Mouse (Mus musculus): Measurements from ENCODE around the gene Xlr3c. TPM values are rescaled to one million over a fixed set of nuclear protein-coding genes. Genes with fewer than 3 reads are reported as not detected.
A peak's percentile ranks its signal among the peaks of the same experiment; 100 is the strongest.
"Not testable (repeated sequence)": the region's sequence is repeated elsewhere in the genome, so short reads cannot be mapped to it uniquely, and the experiment has no call there.

Xlr3c gene
- 0.73 TPM in 1 of 2 replicates, not detected in the other for polyA plus RNA-seq (2014; fragmentation: Nextera tagmentation; extraction: Ambion mirVana)

DNA sequence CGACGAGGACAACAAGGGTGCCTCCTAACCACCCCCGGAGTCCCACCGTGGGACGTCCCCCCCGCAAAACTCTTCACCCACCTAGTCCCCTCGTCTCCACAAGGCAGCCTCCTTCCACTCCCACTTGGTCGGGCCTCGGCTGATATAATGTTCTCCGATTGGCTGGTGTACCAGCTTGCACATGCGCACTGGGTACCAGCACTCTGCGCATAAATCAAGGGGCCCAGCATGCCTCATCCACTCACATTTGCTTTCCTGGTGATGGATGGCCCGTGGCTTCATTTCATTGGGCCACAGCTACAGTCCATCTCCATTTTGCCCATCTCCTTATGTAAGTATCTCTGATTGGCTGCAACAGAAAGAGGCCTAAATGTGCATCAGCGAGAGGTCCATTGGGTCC is at the start of gene Xlr3c:
Gene Xlr3c (minus strand): TSS at position 121 of the 400 bp plus-strand sequence.
- H3K4me2 ChIP-seq (ENCODE audit: low read depth, low read length); ATAC-seq (ENCODE audit: low read depth); H3K27me3 ChIP-seq (ENCODE audit: control insufficient read depth, insufficient read depth, low read length); H3K4me3 ChIP-seq (ENCODE audit: low read depth, low read length); H3K36me3 ChIP-seq (ENCODE audit: control insufficient read depth, insufficient read depth, low read length); H3K9me3 ChIP-seq (ENCODE audit: control insufficient read depth, low read length); H3K4me1 ChIP-seq (ENCODE audit: control insufficient read depth, insufficient read depth, low read length); H3K9ac ChIP-seq (replicated peaks; ENCODE audit: low read depth, low read length); H3K27ac ChIP-seq (ENCODE audit: low read depth, low read length): not testable (repeated sequence)
- WGBS, result 92% methylated on average over 13 of the region's 14 CpGs

DNA sequence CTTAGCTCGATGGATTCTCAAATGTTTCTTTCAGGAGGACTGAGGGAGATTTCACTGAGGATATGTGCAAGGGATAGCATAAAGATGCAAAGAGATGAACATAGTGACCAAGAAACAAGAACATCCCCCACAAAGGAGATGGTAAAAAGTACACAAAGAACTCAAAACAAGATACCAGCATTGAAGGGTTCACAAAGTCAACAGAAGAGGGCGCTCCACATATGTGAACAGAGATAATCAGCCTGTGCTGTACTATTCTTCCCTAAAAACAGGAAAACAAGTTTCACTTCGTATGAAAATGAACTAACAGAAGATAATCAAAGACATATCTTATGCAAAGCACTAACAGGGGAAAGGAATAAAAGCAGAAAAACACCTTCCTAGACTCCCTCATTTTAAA is 47.3 kb upstream of the Xlr3c start:
- no peak overlapping the region for H3K4me2 ChIP-seq (ENCODE audit: low read depth, low read length)
- no peaks in the 10 kb centered on the region for H3K9me3 ChIP-seq (ENCODE audit: control insufficient read depth, low read length)
- H3K4me3 ChIP-seq (ENCODE audit: low read depth, low read length), result no peak overlapping the region
- H3K9ac ChIP-seq (replicated peaks; ENCODE audit: low read depth, low read length), result no peak overlapping the region
- no peak overlapping the region for H3K27ac ChIP-seq (ENCODE audit: low read depth, low read length)
- WGBS, result 38% methylated on average over 3 of the region's 3 CpGs
- no peaks in the 10 kb centered on the region for H3K36me3 ChIP-seq (ENCODE audit: control insufficient read depth, insufficient read depth, low read length)
- ATAC-seq (ENCODE audit: low read depth), result no peak
- H3K27me3 ChIP-seq (ENCODE audit: control insufficient read depth, insufficient read depth, low read length), result no peaks in the 10 kb centered on the region
- H3K4me1 ChIP-seq (ENCODE audit: control insufficient read depth, insufficient read depth, low read length), result no peaks in the 10 kb centered on the region

DNA sequence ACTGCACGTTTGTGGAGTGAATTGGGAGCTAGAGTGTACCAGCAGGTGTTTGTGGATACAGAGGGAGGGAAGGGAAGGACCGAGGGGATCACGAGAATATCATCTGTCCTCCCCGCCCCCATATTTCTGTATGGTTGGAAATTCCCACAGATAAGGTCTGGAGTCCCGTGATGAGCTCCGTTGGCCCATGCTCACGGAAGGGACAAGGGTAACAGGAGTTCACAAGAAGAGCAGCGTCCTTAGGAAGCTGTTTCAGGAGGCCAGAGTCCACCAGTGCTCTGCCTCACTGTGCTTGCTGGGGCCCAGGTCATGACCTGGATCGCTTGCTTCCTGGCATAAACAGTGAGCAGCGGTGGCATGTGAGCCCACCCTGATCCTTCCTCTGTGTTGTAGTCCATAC is 30.6 kb upstream of the Xlr3c start:
- not testable (repeated sequence) for H3K4me1 ChIP-seq (ENCODE audit: control insufficient read depth, insufficient read depth, low read length); H3K27ac ChIP-seq (ENCODE audit: low read depth, low read length); H3K9me3 ChIP-seq (ENCODE audit: control insufficient read depth, low read length); H3K9ac ChIP-seq (replicated peaks; ENCODE audit: low read depth, low read length); H3K36me3 ChIP-seq (ENCODE audit: control insufficient read depth, insufficient read depth, low read length); H3K27me3 ChIP-seq (ENCODE audit: control insufficient read depth, insufficient read depth, low read length); H3K4me3 ChIP-seq (ENCODE audit: low read depth, low read length); ATAC-seq (ENCODE audit: low read depth); H3K4me2 ChIP-seq (ENCODE audit: low read depth, low read length)
- 90% methylated on average over 6 of the region's 10 CpGs for whole genome bisulfite sequencing

DNA sequence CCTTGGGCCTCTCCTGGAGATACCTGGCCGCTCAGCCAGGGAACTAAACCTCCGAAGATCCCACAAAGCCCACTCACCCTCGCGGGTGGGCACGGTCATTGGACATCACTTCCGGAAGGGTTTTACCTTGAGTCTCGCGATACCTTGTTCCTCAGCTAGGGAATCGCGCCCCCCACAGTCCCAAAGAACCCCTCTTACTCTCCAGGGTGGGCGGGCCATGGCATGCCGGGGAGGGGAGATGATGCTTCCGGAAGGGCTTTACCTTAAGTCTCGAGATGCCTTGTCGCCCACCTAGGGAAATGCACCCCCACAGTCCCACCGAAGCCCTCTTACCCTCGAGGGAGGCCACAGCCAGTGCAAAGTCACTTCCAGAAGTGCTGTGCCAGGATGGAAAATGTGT is 27.7 kb upstream of the Xlr3c start, which contains the start of the genes Xlr5a and Xlr5c:
Gene Xlr5a (minus strand): TSS at position 101 of the 400 bp plus-strand sequence.
Gene Xlr5c (minus strand): TSS at position 101 of the 400 bp plus-strand sequence.
- H3K9ac ChIP-seq (replicated peaks; ENCODE audit: low read depth, low read length); H3K36me3 ChIP-seq (ENCODE audit: control insufficient read depth, insufficient read depth, low read length); H3K4me1 ChIP-seq (ENCODE audit: control insufficient read depth, insufficient read depth, low read length); H3K4me2 ChIP-seq (ENCODE audit: low read depth, low read length); H3K4me3 ChIP-seq (ENCODE audit: low read depth, low read length); ATAC-seq (ENCODE audit: low read depth); H3K27ac ChIP-seq (ENCODE audit: low read depth, low read length); H3K9me3 ChIP-seq (ENCODE audit: control insufficient read depth, low read length); H3K27me3 ChIP-seq (ENCODE audit: control insufficient read depth, insufficient read depth, low read length): not testable (repeated sequence)
- WGBS, result 88% methylated on average over 10 of the region's 17 CpGs

DNA sequence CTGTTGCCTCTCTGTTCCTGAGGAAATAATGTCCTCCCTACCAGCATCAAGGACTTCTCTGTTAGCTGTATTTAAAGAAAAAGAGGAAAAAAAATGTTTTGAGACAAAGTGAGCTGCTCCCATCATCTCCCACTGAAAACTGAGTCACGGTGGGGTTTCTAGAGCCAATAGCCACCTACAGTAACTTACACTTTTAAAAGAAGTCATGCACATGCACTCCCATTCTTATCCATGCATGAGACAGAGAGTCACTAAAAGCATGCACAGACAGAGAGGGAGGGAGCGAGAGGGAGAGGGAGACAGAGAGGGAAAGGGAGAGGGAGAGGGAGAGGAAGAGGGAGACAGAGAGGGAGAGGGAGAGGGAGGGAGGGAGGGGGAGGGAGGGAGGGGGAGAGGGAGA is 2.8 kb downstream of the Xlr3c start:
- 84% methylated on average over 1 of the region's 2 CpGs for WGBS

DNA sequence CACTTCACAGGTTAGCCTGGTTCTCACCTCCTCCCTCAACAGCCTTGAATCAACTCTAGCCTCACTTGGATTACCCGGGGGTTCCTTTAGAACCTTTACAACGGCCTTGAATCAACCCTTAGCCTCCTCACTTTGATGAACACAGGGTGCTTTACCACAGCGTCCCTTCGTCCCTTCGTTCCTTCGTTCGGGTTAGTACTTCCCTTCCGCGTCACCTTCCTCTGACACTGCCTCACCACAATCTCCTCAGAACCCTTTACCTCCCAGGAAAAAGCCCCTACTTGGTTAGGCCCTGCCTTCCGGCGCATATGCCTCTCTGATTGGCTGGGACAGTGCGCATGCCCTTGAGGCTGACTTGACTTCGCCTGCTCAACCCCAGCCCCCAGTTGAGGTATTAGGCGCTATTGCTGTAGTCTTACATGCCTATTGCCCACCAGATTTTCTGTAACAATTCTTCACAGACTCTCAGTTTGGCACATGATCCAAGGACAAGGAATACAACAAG is 22.3 kb downstream of the Xlr3c start, which contains the start of gene Xlr4c:
Gene Xlr4c (minus strand): TSS at position 310 of the 505 bp plus-strand sequence.
- H3K36me3 ChIP-seq (ENCODE audit: control insufficient read depth, insufficient read depth, low read length); H3K27me3 ChIP-seq (ENCODE audit: control insufficient read depth, insufficient read depth, low read length); ATAC-seq (ENCODE audit: low read depth); H3K4me1 ChIP-seq (ENCODE audit: control insufficient read depth, insufficient read depth, low read length); H3K4me2 ChIP-seq (ENCODE audit: low read depth, low read length); H3K9ac ChIP-seq (replicated peaks; ENCODE audit: low read depth, low read length); H3K4me3 ChIP-seq (ENCODE audit: low read depth, low read length); H3K9me3 ChIP-seq (ENCODE audit: control insufficient read depth, low read length); H3K27ac ChIP-seq (ENCODE audit: low read depth, low read length): not testable (repeated sequence)
- 86% methylated on average over 11 of the region's 14 CpGs for WGBS

More for the DNA sequence above, 2.8 kb downstream of the Xlr3c start:
- not testable (repeated sequence) for H3K4me2 ChIP-seq (ENCODE audit: low read depth, low read length); H3K36me3 ChIP-seq (ENCODE audit: control insufficient read depth, insufficient read depth, low read length); H3K27me3 ChIP-seq (ENCODE audit: control insufficient read depth, insufficient read depth, low read length); H3K4me1 ChIP-seq (ENCODE audit: control insufficient read depth, insufficient read depth, low read length); H3K4me3 ChIP-seq (ENCODE audit: low read depth, low read length); H3K9me3 ChIP-seq (ENCODE audit: control insufficient read depth, low read length); ATAC-seq (ENCODE audit: low read depth); H3K9ac ChIP-seq (replicated peaks; ENCODE audit: low read depth, low read length); H3K27ac ChIP-seq (ENCODE audit: low read depth, low read length)

DNA sequence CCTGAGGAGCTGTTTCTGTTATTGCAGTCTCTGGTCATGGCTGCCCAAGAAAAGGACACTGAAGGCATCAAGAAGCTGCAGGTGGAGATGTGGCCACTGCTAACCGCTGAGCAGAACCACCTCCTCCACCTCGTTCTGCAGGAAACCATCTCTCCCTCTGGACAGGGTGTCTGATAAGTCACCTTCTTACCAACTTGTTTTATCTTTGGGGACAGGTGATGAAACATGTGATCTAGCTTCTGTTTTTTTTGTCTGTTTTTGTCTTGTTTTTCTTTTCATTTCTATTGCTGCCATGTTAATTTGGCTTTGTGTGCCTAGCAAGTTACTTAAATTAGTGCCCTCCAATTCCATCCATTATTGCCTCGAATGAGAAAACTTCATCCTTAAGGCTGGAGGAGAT is 35.9 kb downstream of the Xlr3c start:
- Histone ChIP-seq H3K9ac (replicated peaks; ENCODE audit: low read depth, low read length) (peak overlapping the region; percentile 77), H3K9me3 (ENCODE audit: control insufficient read depth, low read length) (no peaks in the 10 kb centered on the region), H3K4me1 (ENCODE audit: control insufficient read depth, insufficient read depth, low read length) (no peaks in the 10 kb centered on the region), H3K27ac (ENCODE audit: low read depth, low read length) (peak overlapping the region; percentile 91), H3K4me2 (ENCODE audit: low read depth, low read length) (peak overlapping the region; percentile 55), H3K36me3 (ENCODE audit: control insufficient read depth, insufficient read depth, low read length) (no peaks in the 10 kb centered on the region), H3K27me3 (ENCODE audit: control insufficient read depth, insufficient read depth, low read length) (peaks cover 3% of the 10 kb centered on the region; the same call in 1 of the 2 replicates), H3K4me3 (ENCODE audit: low read depth, low read length) (peak overlapping the region; percentile 63)
- 31% methylated on average over 3 of the region's 3 CpGs for WGBS
- no peak for ATAC-seq (ENCODE audit: low read depth)

DNA sequence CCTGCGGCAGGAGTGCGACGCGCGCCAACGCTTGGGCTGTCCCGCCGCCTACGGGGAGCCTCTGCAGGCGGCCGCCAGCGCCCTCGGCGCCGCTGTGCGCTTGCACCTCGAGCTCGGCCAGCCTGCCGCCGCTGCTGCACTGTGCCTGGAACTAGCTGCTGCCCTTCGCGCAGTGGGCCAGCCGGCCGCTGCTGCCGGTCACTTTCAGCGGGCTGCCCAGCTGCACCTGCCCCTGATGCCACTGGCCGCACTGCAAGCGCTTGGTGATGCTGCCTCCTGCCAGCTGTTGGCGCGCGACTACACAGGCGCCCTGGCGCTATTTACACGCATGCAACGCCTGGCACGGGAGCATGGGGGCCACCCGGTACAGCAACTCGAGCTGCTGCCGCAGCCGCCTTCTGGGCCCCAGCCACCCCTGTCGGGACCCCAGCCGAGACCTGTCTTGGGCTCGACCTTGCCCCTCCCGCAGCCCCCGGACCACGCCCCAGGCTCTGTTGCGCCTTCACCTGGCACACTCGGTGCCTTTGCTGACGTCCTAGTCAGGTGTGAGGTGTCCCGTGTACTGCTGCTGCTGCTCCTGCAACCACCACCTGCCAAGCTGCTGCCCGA is 36.5 kb downstream of the Xlr3c start:
- Histone ChIP-seq H3K27ac (ENCODE audit: low read depth, low read length) (peak overlapping the region; percentile 91), H3K4me2 (ENCODE audit: low read depth, low read length) (peak overlapping the region; percentile 55), H3K36me3 (ENCODE audit: control insufficient read depth, insufficient read depth, low read length) (no peaks in the 10 kb centered on the region), H3K4me3 (ENCODE audit: low read depth, low read length) (peak overlapping the region; percentile 63), H3K27me3 (ENCODE audit: control insufficient read depth, insufficient read depth, low read length) (peaks cover 3% of the 10 kb centered on the region; the same call in 1 of the 2 replicates), H3K4me1 (ENCODE audit: control insufficient read depth, insufficient read depth, low read length) (no peaks in the 10 kb centered on the region), H3K9me3 (ENCODE audit: control insufficient read depth, low read length) (no peaks in the 10 kb centered on the region), H3K9ac (replicated peaks; ENCODE audit: low read depth, low read length) (peak overlapping the region; percentile 77)
- peak; percentile 76 for ATAC-seq (ENCODE audit: low read depth)
- 23% methylated on average over 35 of the region's 51 CpGs for WGBS

DNA sequence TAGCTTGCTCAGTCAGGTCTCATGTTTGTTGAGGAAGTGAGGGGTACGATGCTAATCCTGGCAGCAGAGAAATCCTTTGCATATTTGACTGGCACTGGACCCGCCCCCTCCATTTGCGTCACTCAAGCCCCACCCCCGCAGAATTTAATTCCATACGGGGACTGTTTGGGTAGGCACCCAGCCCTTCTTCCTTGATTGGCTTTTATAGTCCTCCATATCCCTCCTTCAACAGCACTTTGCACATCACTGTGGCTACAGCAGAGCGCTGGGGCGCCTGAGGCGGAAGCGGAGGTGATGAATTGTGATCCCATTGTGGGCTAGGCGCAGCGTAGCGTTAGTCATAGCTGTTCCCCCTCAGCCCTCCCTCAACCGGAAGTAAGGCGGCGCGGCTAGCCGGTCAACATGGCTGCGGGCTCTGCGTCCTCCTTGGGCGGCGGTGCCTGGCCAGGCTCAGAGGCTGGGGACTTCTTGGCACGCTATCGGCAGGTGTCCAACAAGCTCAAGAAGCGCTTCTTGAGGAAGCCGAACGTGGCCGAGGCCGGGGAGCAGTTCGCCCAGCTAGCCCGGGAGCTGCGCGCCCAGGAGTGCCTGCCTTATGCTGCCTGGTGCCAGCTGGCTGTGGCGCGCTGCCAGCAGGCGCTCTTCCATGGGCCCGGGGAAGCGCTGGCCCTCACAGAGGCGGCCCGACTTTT is 37.1 kb downstream of the Xlr3c start, which contains the start of gene F8a:
Gene F8a (plus strand): TSS at position 378 of the 692 bp plus-strand sequence.
- no peaks in the 10 kb centered on the region for H3K4me1 ChIP-seq (ENCODE audit: control insufficient read depth, insufficient read depth, low read length)
- H3K4me3 ChIP-seq (ENCODE audit: low read depth, low read length), result peak within 1 kb of the TSS; percentile 63
- H3K27ac ChIP-seq (ENCODE audit: low read depth, low read length), result peak within 1 kb of the TSS; percentile 91
- peak within 1 kb of the TSS; percentile 55 for H3K4me2 ChIP-seq (ENCODE audit: low read depth, low read length)
- peaks cover 3% of the 10 kb centered on the region; the same call in 1 of the 2 replicates for H3K27me3 ChIP-seq (ENCODE audit: control insufficient read depth, insufficient read depth, low read length)
- H3K9ac ChIP-seq (replicated peaks; ENCODE audit: low read depth, low read length), result peak within 1 kb of the TSS; percentile 77
- whole genome bisulfite sequencing, result 18% methylated on average over 31 of the region's 39 CpGs
- no peaks in the 10 kb centered on the region for H3K9me3 ChIP-seq (ENCODE audit: control insufficient read depth, low read length)
- peak; percentile 98 for ATAC-seq (ENCODE audit: low read depth)
- no peaks in the 10 kb centered on the region for H3K36me3 ChIP-seq (ENCODE audit: control insufficient read depth, insufficient read depth, low read length)
